Mouse (Mus musculus): Measurements from ENCODE around the gene Mau2.

DNA sequence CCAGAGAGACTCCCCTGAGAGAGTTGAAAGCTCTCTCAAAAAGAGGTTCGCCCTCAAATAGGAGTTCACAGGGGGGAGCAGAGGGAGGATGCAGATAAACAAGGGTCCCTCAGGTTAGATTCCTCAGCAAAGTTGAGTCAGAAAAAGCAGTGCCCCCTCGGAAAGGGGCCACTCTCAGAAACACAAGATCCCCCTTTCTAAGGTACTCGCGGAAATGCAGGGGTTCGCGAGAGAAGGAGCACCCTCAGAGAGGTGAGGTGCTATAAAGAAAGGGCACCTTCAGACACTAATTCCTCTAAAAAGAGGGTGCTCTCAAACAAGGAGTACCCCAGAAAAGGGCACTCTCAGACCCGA is 47.1 kb downstream of the Mau2 start:
- TF ChIP-seq CTCF (IDR thresholded peaks at IDR 0.05; ENCODE audit: low read depth, low read length) (no peak), POLR2A (IDR thresholded peaks at IDR 0.05; ENCODE audit: extremely low read depth, insufficient read depth, low read length) (no peak)

Measured in liver, adult 2 months (tissue).